Mouse (Mus musculus): ENCODE data around the gene Znrf1.

Znrf1 gene

GRCm38 (mm10) chr8:111602050-111602449 lies 66.2 kb downstream of the Znrf1 start:
- no peak for DNase-seq

GRCm38 (mm10) chr8:111604986-111605385 lies 69.1 kb downstream of the Znrf1 start:
- DNase-seq, result no peak

- DNase-seq, result no peak
These were observed 71.1 kb downstream of the Znrf1 start for GRCm38 (mm10) chr8:111606961-111607360.

DNA sequence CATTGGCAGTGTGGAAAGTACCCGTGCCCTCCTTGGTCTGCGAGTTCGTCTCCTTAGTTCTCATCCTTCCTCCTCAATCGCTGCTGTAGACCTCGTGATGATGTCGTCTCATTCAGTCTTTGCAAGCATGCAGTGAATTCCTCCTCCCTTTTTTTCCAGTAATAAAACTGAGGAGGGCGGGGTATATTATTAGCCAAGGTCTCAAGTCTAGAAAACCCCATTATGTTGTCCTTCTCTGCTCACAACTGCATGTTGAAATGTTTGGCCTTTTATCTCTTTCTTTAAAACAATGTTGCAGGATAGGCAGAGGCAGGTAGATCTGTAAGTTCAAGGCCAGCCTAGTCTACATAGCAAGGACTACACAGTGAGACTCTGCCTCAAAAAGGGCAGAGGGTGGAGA lies 71.5 kb downstream of the Znrf1 start:
- DNase-seq, result no peak

- DNase-seq, result no peak
These were observed 77.3 kb downstream of the Znrf1 start for GRCm38 (mm10) chr8:111613181-111613580.

GRCm38 (mm10) chr8:111614786-111615701 lies 79.1 kb downstream of the Znrf1 start:
- DNase-seq, result no peak

DNA sequence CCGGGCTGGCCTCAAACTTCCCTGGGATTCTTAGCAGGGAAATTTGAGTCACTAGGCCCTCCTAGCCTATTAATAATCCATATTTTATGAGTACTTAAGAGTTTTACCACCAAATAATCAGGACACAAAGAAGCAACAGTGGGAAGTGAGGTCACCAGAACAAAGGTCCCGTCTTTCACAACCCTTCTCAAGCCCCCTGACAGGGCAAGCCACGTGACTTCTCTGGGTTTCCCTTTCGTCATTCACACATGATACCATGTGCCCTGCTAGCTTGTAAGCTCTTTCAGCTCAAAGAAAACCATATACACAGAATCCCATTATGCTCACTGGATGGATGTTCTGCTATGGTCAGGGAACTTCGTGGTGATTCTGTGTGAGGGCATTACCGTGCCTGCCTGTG lies 81.9 kb downstream of the Znrf1 start:
- no peak for DNase-seq

DNA sequence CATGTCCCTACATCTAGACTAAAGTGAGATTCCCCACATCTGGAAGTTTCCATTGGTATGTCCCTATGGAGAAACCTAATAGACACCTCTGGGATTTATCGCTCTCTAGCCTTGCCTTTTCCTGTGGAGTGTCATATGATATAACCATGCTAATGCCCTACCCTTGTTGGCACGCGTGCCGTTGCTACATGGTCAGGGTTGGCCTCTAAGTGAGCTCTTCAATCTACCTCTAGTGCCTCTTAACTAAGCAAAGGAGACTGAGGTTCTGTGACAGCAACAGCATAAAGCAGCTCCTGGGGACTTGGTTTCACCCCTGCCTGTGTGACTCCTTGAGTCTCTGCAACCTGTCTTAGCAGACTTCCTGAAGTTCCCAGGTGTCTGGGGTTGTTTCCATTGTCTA lies 82.4 kb downstream of the Znrf1 start:
- no peak for DNase-seq

- no peak for DNase-seq
These were observed 84.0 kb downstream of the Znrf1 start for GRCm38 (mm10) chr8:111619936-111620335.

- no peak for DNase-seq
These were observed 86.2 kb downstream of the Znrf1 start for GRCm38 (mm10) chr8:111622104-111622503.

- DNase-seq, result no peak
These were observed 86.7 kb downstream of the Znrf1 start for GRCm38 (mm10) chr8:111622553-111622952.

DNA sequence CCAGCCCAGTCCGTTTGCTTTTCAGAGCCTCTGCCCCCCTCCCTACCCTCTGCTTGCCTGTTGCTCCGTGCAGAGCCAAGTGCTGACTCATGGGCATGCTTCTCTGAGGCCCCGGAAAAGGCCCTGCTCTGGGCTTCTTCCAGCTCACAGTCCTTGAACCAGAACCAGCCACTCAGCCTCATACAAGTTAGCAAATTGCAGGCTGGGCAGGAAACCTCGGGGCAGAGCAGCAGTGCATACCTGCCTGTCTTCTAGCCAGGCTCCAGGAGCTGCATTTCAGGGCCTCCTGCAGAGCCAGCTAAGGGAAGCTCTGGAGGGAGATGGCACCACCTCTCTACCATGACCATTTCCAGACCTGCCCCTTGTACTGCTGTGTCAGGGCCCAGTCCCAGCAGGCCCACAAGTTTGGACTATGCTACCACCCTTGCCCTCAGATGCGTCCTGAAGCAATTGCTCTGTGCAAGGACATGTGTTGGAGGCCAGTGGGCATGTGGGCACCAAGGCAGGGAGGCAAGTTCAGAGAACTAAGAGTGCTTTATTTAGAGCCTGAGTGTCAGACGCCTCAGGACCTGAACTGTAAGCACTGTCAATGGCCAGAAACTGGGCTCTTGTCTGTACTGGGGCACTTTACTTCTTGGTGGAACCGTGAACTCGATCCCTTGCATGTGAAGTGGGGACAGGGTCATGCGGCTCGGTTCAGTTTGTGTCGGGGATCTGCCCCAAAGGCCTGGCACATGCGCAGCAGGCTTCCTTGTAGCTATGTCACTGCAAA lies 88.4 kb downstream of the Znrf1 start:
- no peak for DNase-seq

DNA sequence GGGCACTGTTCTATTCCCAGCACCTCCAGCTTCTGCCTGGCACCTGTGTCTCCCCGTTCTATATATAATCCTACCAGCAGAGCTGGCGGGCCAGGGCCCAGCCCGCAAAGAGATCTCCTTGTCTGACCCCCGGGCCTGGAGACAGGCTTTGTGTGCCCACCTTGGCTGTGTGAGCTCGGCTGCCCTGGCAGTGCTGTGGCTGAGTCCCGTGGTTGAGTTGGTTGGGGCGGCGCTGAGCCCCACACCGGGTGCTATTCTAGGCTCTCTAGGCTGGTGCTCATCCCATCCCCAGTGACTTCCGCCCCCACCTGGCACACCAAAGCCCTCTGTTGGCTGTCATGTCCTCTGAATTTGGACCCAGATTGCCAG lies 88.9 kb downstream of the Znrf1 start:
- DNase-seq, result no peak

- DNase-seq, result peak; percentile 80
These were observed 90.0 kb downstream of the Znrf1 start for GRCm38 (mm10) chr8:111625694-111626527.

DNA sequence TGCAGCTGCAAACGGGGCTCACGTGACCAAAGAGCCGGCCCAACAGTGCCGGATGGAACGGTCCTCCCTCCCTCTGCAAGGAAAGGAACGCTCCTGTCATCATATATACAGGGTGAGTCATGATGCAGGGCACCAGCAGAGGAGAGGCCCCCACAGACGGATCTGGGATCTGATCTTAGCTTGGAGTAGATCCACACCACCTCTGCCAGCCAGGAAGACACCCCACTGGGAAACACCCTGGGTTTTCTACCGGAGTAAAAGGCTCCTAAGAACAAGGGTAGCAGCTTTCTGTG lies 90.6 kb downstream of the Znrf1 start:
- no peak for DNase-seq

- DNase-seq, result no peak
These were observed 91.0 kb downstream of the Znrf1 start for GRCm38 (mm10) chr8:111626933-111627332.

GRCm38 (mm10) chr8:111627923-111628322 lies 92.0 kb downstream of the Znrf1 start:
- no peak for DNase-seq

- DNase-seq, result no peak
These were observed 92.5 kb downstream of the Znrf1 start for GRCm38 (mm10) chr8:111628401-111628800.

DNA sequence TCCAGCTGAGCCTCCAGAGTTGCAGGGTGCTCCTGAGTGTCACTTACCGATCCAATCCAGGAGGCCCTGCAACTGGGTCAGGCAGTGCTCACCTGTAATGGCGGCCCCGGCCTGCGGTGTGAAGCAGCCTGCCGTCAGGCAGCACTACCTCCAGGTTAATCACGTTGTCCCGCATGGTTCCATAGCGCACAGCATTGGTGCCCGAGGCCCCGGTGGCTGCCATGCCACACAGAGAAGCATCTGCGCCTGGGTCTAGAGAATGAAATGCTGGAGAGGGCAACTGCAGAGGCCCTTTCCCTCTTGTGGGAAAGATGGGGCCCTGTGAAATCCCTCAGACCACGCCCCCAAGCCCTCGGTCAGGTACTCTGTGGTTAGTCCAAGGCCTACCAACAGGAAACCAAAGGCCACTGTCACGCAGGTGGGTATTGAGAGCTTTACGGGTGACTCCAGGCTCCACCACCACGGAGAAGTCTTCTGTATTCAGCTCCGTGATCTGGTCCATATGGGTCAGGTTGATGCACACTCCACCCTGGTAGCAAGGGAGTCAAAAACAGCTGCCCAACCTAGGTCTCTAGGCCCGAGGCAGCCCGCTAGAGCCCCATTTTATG lies 93.1 kb downstream of the Znrf1 start:
- no peak for DNase-seq

DNA sequence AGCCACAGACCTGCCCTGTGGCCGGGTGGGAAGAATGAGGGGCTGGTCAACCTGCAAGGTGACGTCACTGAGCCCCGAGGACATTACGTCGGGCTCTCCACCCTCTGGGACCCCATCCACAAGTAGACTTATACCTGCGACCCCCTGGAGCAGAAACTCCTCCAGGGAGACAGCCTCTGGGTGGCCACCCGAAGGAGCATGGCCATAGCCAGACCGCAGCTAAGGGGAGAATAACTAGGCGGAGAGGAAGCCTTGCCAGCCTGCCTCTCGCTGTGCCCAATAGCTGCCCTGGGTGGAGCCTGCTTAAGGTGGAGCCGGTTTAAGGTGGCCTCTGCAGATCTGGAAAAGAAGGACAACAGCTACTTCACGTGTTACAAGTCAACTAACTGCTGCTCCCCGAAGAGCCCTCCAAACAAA lies 94.2 kb downstream of the Znrf1 start, which contains the start of gene Ldhd:
Ldhd (minus strand) TSS at position 270 of the 417 bp plus-strand sequence.
- DNase-seq, result no peak

GRCm38 (mm10) chr8:111631589-111631988 lies 95.7 kb downstream of the Znrf1 start:
- DNase-seq, result no peak

- DNase-seq, result no peak
These were observed 97.1 kb downstream of the Znrf1 start for GRCm38 (mm10) chr8:111632976-111633375.

- DNase-seq, result no peak
These were observed 102.2 kb downstream of the Znrf1 start for GRCm38 (mm10) chr8:111638086-111638485.

Data from embryo, embryonic 11 days (tissue).